In genomic region chr13:23445561-23446320, GRCm38 (mm10) we compare ENCODE assay signal across 8 mouse cellular contexts. TPM values are rescaled to one million over a fixed set of nuclear protein-coding genes. Genes with fewer than 3 reads are reported as not detected.
DNase-seq lines count a peak whose midpoint lies in the region; ATAC-seq and TF ChIP-seq lines count a peak whose summit lies in the region.

No protein-coding gene starts in this region.

- peak overlapping the region; percentile 70 for H3K4me2 ChIP-seq in forebrain, embryonic 13.5 days
- peak overlapping the region; percentile 85 for H3K4me2 ChIP-seq in liver, postnatal 0 days (ENCODE audit: low read depth, low read length)
- H3K4me2 ChIP-seq in neural tube, embryonic 13.5 days = peak overlapping the region; percentile 69

- no peaks in the 10 kb centered on the region for H3K27me3 ChIP-seq in forebrain, embryonic 13.5 days
- no peaks in the 10 kb centered on the region for H3K27me3 ChIP-seq in liver, postnatal 0 days (ENCODE audit: insufficient read depth, low read length)
- no peaks in the 10 kb centered on the region for H3K27me3 ChIP-seq in neural tube, embryonic 13.5 days

- no peak; the same call in none of the 2 replicates for TF ChIP-seq EP300 in liver, postnatal 0 days (IDR thresholded peaks at IDR 0.05; ENCODE audit: low read depth)

- TF ChIP-seq CTCF in liver, postnatal 0 days (IDR thresholded peaks at IDR 0.05; ENCODE audit: low read depth) = no peak

- DNase-seq in CD4-positive, CD25-positive, alpha-beta regulatory T cell, adult 2 months (ENCODE audit: low read depth, low spot score) = peak; percentile 93
- DNase-seq in c-Kit-positive CD71-positive TER-119-positive erythroid progenitor cells, embryonic 14.5 days (ENCODE audit: low spot score) = peak; percentile 92
- DNase-seq in heart, postnatal 10 days = peak; percentile 93 to 96
- peak; percentile 95 for DNase-seq in layer of hippocampus, adult 11-12 months (ENCODE audit: low spot score)
- DNase-seq in liver, postnatal 0 days = peak; percentile 92
- DNase-seq in telencephalon, adult 2 months (ENCODE audit: low read depth, low spot score) = peak; percentile 78

- peak overlapping the region; percentile 67 for H3K4me3 ChIP-seq in forebrain, embryonic 13.5 days
- peak overlapping the region; percentile 60 for H3K4me3 ChIP-seq in liver, postnatal 0 days (ENCODE audit: low read depth, low read length)
- peak overlapping the region; percentile 68 for H3K4me3 ChIP-seq in neural tube, embryonic 13.5 days

- under 1% methylated on average over 55 of the region's 55 CpGs for WGBS in forebrain, embryonic 13.5 days
- WGBS in liver, postnatal 0 days (ENCODE audit: insufficient replicate concordance) = under 1% methylated on average over 55 of the region's 55 CpGs
- WGBS in neural tube, embryonic 13.5 days = under 1% methylated on average over 55 of the region's 55 CpGs

- H3K9ac ChIP-seq in forebrain, embryonic 13.5 days = peak overlapping the region; percentile 86
- peak overlapping the region; percentile 75 for H3K9ac ChIP-seq in liver, postnatal 0 days (replicated peaks)
- peak overlapping the region; percentile 88 for H3K9ac ChIP-seq in neural tube, embryonic 13.5 days

- H3K4me1 ChIP-seq in forebrain, embryonic 13.5 days = peaks cover 18% of the 10 kb centered on the region
- peaks cover 6% of the 10 kb centered on the region; the same call in 1 of the 2 replicates for H3K4me1 ChIP-seq in liver, postnatal 0 days (ENCODE audit: insufficient read depth)
- peaks cover 17% of the 10 kb centered on the region for H3K4me1 ChIP-seq in neural tube, embryonic 13.5 days (replicated peaks)

- ATAC-seq in forebrain, embryonic 13.5 days = peak; percentile 92
- peak; percentile 89 for ATAC-seq in liver, postnatal 0 days
- peak; percentile 95 for ATAC-seq in neural tube, embryonic 13.5 days (ENCODE audit: low read depth)

- peak overlapping the region; percentile 98 for H3K27ac ChIP-seq in forebrain, embryonic 13.5 days
- H3K27ac ChIP-seq in liver, postnatal 0 days (ENCODE audit: low read depth) = peak overlapping the region; percentile 95
- peak overlapping the region; percentile 98 for H3K27ac ChIP-seq in neural tube, embryonic 13.5 days (replicated peaks)

- intact Hi-C loops in heart, postnatal 10 days (cut with DNase I) = loop anchor here (1.0 to 2.0 kb wide), 2 partner anchors 7 to 73 kb away; no protein-coding TSS in a partner anchor

- no peaks in the 10 kb centered on the region for H3K36me3 ChIP-seq in forebrain, embryonic 13.5 days (ENCODE audit: poor library complexity, severe bottlenecking)
- H3K36me3 ChIP-seq in liver, postnatal 0 days (replicated peaks; ENCODE audit: insufficient read depth, low read length) = no peaks in the 10 kb centered on the region
- H3K36me3 ChIP-seq in neural tube, embryonic 13.5 days = no peaks in the 10 kb centered on the region

- H3K9me3 ChIP-seq in forebrain, embryonic 13.5 days (replicated peaks) = no peaks in the 10 kb centered on the region
- no peaks in the 10 kb centered on the region for H3K9me3 ChIP-seq in liver, postnatal 0 days (ENCODE audit: low read length)
- H3K9me3 ChIP-seq in neural tube, embryonic 13.5 days = no peaks in the 10 kb centered on the region

RNA-seq across cellular contexts. Expression of gene Btn1a1, which starts 20.0 kb away (rescaled TPM):
- not detected in 2 replicates for polyA plus RNA-seq in forebrain, embryonic 13.5 days (2015; fragmentation: Nextera tagmentation; extraction: Ambion mirVana)
- not detected for total RNA-seq in heart, postnatal 10 days (2021)
- 0.92 and 0.96 TPM in 2 replicates for polyA plus RNA-seq in liver, postnatal 0 days (2015; fragmentation: Nextera tagmentation; extraction: Ambion mirVana)
- polyA plus RNA-seq in neural tube, embryonic 13.5 days (2015; fragmentation: Nextera tagmentation; extraction: Ambion mirVana) = 0.07 TPM in 1 of 2 replicates, not detected in the other

RNA-seq across cellular contexts. Expression of gene Abt1, which starts 22.1 kb away (rescaled TPM):
- polyA plus RNA-seq in forebrain, embryonic 13.5 days (2015; fragmentation: Nextera tagmentation; extraction: Ambion mirVana) = 12.4 and 13.4 TPM in 2 replicates
- total RNA-seq in heart, postnatal 10 days (2021) = 1 to 10 TPM; 5.3 to 5.6 TPM
- 4.3 and 4.8 TPM in 2 replicates for polyA plus RNA-seq in liver, postnatal 0 days (2015; fragmentation: Nextera tagmentation; extraction: Ambion mirVana)
- polyA plus RNA-seq in neural tube, embryonic 13.5 days (2015; fragmentation: Nextera tagmentation; extraction: Ambion mirVana) = 9.5 and 10.3 TPM in 2 replicates

RNA-seq across cellular contexts. Expression of gene Btn2a2, which starts 42.9 kb away (rescaled TPM):
- polyA plus RNA-seq in forebrain, embryonic 13.5 days (2015; fragmentation: Nextera tagmentation; extraction: Ambion mirVana) = 0.08 and 0.21 TPM in 2 replicates
- total RNA-seq in heart, postnatal 10 days (2021) = not detected
- polyA plus RNA-seq in liver, postnatal 0 days (2015; fragmentation: Nextera tagmentation; extraction: Ambion mirVana) = not detected in 2 replicates
- polyA plus RNA-seq in neural tube, embryonic 13.5 days (2015; fragmentation: Nextera tagmentation; extraction: Ambion mirVana) = 0.12 and 0.21 TPM in 2 replicates

Comparison
In these comparisons a context has a peak if more than half of its experiments do, and no peak if none do; other contexts are left out.
1. Peak in every context shown above with its lines: DNase-seq, ATAC-seq, H3K4me3 ChIP-seq and H3K27ac ChIP-seq.